Mouse (Mus musculus) G1E (cell line): Measurements from ENCODE around the gene Gm9844. TPM values are rescaled to one million over a fixed set of nuclear protein-coding genes. Genes with fewer than 3 reads are reported as not detected.

Source experiments
- ATAC-seq: 2 replicates; pipeline ENCODE4 v1.8.0; 2016; ENCODE audit warnings: mild to moderate bottlenecking; ENCODE audit not compliant: insufficient number of reproducible peaks, poor library complexity, low FRiP score, severe bottlenecking; ENCODE audit errors: extremely low read depth
- DNase-seq: peaks from one replicate; pipeline ENCODE4 v3.0.0; 2012; ENCODE audit warnings: low spot score
- H3K27me3 ChIP-seq: 2 replicates; pipeline ENCODE4 v1.6.1; 2012; ENCODE audit warnings: mild to moderate bottlenecking, low read length, inconsistent platforms; ENCODE audit not compliant: insufficient read depth
- H3K36me3 ChIP-seq: replicated peaks from 2 replicates; pipeline ENCODE3; 2012; ENCODE audit warnings: mild to moderate bottlenecking, inconsistent platforms
- H3K4me1 ChIP-seq: 2 replicates; pipeline ENCODE4 v1.6.1; 2012; ENCODE audit warnings: low read depth, low read length, inconsistent platforms, mixed read lengths; ENCODE audit not compliant: insufficient read depth
- H3K4me3 ChIP-seq: 2 replicates; pipeline ENCODE4 v1.5.1; 2012; ENCODE audit warnings: low read depth, mild to moderate bottlenecking, inconsistent platforms, low read length, moderate library complexity, mixed read lengths
- H3K9me3 ChIP-seq: replicated peaks from 2 replicates; pipeline ENCODE4 v1.6.1; 2012; ENCODE audit warnings: inconsistent platforms
- CTCF ChIP-seq: IDR thresholded peaks from 2 replicates; pipeline ENCODE4 v1.5.1; 2012; ENCODE audit warnings: low read depth, low read length, inconsistent platforms, mixed read lengths
- GATA1 ChIP-seq: IDR thresholded peaks from 2 replicates; pipeline ENCODE4 v1.6.1; 2012; ENCODE audit warnings: borderline replicate concordance, low read length, inconsistent platforms, mixed read lengths
- GATA2 ChIP-seq: IDR thresholded peaks from 2 replicates; pipeline ENCODE4 v1.6.1; 2012; ENCODE audit warnings: low read depth, low read length, inconsistent platforms, borderline replicate concordance
- POLR2AphosphoS5 ChIP-seq: IDR thresholded peaks from 2 replicates; pipeline ENCODE4 v1.6.1; 2012; ENCODE audit warnings: low read depth, low read length, inconsistent platforms; ENCODE audit not compliant: insufficient replicate concordance
- TAL1 ChIP-seq: conservative IDR thresholded peaks from 2 replicates; pipeline ENCODE4 v1.6.1; 2012; ENCODE audit warnings: low read depth, low read length, inconsistent platforms, mixed read lengths
- polyA plus RNA-seq: library from polyadenylated mRNA; stranded (reverse); fragments of >175 nt; gene quantifications from 2 replicates; pipeline ENCODE4 v1.2.3, GENCODE M21; 2012
- total RNA-seq, 2 experiments: library from RNA; stranded (forward) in 1 of 2; stranded (reverse) in 1 of 2; fragments of 200-1000 nt in 1 of 2; fragments of >200 nt in 1 of 2; fragmentation: Nextera tagmentation in 1 of 2; gene quantifications; 2 replicates each; pipeline ENCODE4 v1.2.3; 2014 to 2017

Gm9844 gene
- total and polyA plus RNA-seq, 3 experiments, result 1.3 TPM; not detected in 2

GRCm38 (mm10) chr7:24907211-24907748 is 45.3 kb downstream of the Gm9844 start:
- ATAC-seq (no peak), DNase-seq (no peak)
- no peak overlapping the region for H3K4me3 ChIP-seq
- no peaks in the 10 kb centered on the region for H3K9me3 ChIP-seq
- H3K4me1 ChIP-seq, result peaks cover 45% of the 10 kb centered on the region
- TF ChIP-seq CTCF (no peak), POLR2AphosphoS5 (no peak), TAL1 (no peak), GATA2 (no peak), GATA1 (no peak)
- H3K36me3 ChIP-seq, result peaks cover 72% of the 10 kb centered on the region
- no peaks in the 10 kb centered on the region for H3K27me3 ChIP-seq

Other genes starting within 250 kb of the Gm9844 start
- not detected in 2 replicates for gene Lypd3, start 225.7 kb upstream of the Gm9844 start, total RNA-seq (2014; fragmentation: Nextera tagmentation)
- 0.23 TPM in 1 of 2 replicates, not detected in the other for gene Lypd3, start 225.7 kb upstream of the Gm9844 start, total RNA-seq (2017)
- gene Lypd3, start 225.7 kb upstream of the Gm9844 start, polyA plus RNA-seq, result not detected in 2 replicates
- not detected in 2 replicates for gene Tex101, start 185.5 kb upstream of the Gm9844 start, total RNA-seq (2014; fragmentation: Nextera tagmentation)
- gene Tex101, start 185.5 kb upstream of the Gm9844 start, total RNA-seq (2017), result 0.16 TPM in 1 of 2 replicates, not detected in the other
- not detected in 2 replicates for gene Tex101, start 185.5 kb upstream of the Gm9844 start, polyA plus RNA-seq
- gene BC049730, start 153.0 kb upstream of the Gm9844 start, total RNA-seq (2014; fragmentation: Nextera tagmentation), result not detected in 2 replicates
- not detected in 2 replicates for gene BC049730, start 153.0 kb upstream of the Gm9844 start, total RNA-seq (2017)
- gene BC049730, start 153.0 kb upstream of the Gm9844 start, polyA plus RNA-seq, result not detected in 2 replicates
- not detected in 2 replicates for gene Gm4763, start 135.3 kb upstream of the Gm9844 start, total RNA-seq (2014; fragmentation: Nextera tagmentation)
- not detected in 2 replicates for gene Gm4763, start 135.3 kb upstream of the Gm9844 start, total RNA-seq (2017)
- not detected in 2 replicates for gene Gm4763, start 135.3 kb upstream of the Gm9844 start, polyA plus RNA-seq
- gene Cd177, start 101.9 kb upstream of the Gm9844 start, total RNA-seq (2014; fragmentation: Nextera tagmentation), result not detected in 2 replicates
- gene Cd177, start 101.9 kb upstream of the Gm9844 start, total RNA-seq (2017), result not detected in 2 replicates
- gene Cd177, start 101.9 kb upstream of the Gm9844 start, polyA plus RNA-seq, result 0.03 TPM in 1 of 2 replicates, not detected in the other
- gene Ceacam10, start 85.0 kb upstream of the Gm9844 start, total RNA-seq (2014; fragmentation: Nextera tagmentation), result not detected in 2 replicates
- 0.17 and 0.27 TPM in 2 replicates for gene Ceacam10, start 85.0 kb upstream of the Gm9844 start, total RNA-seq (2017)
- gene Ceacam10, start 85.0 kb upstream of the Gm9844 start, polyA plus RNA-seq, result not detected in 2 replicates
- not detected in 2 replicates for gene Lypd4, start 7.7 kb downstream of the Gm9844 start, total RNA-seq (2014; fragmentation: Nextera tagmentation)
- gene Lypd4, start 7.7 kb downstream of the Gm9844 start, total RNA-seq (2017), result 0.11 and 0.17 TPM in 2 replicates
- not detected in 2 replicates for gene Lypd4, start 7.7 kb downstream of the Gm9844 start, polyA plus RNA-seq
- gene Dmrtc2, start 7.8 kb downstream of the Gm9844 start, total RNA-seq (2014; fragmentation: Nextera tagmentation), result not detected in 2 replicates
- gene Dmrtc2, start 7.8 kb downstream of the Gm9844 start, total RNA-seq (2017), result not detected in 2 replicates
- gene Dmrtc2, start 7.8 kb downstream of the Gm9844 start, polyA plus RNA-seq, result not detected in 2 replicates
- 877 and 949 TPM in 2 replicates for gene Rps19, start 22.2 kb downstream of the Gm9844 start, total RNA-seq (2014; fragmentation: Nextera tagmentation)
- gene Rps19, start 22.2 kb downstream of the Gm9844 start, total RNA-seq (2017), result 1,262 and 1,401 TPM in 2 replicates
- gene Rps19, start 22.2 kb downstream of the Gm9844 start, polyA plus RNA-seq, result 2,998 and 3,499 TPM in 2 replicates
- not detected in 2 replicates for gene Cd79a, start 35.2 kb downstream of the Gm9844 start, total RNA-seq (2014; fragmentation: Nextera tagmentation)
- gene Cd79a, start 35.2 kb downstream of the Gm9844 start, total RNA-seq (2017), result 0.11 TPM in 1 of 2 replicates, not detected in the other
- 0.04 TPM in 1 of 2 replicates, not detected in the other for gene Cd79a, start 35.2 kb downstream of the Gm9844 start, polyA plus RNA-seq
- 97.4 and 107 TPM in 2 replicates for gene Arhgef1, start 40.7 kb downstream of the Gm9844 start, total RNA-seq (2014; fragmentation: Nextera tagmentation)
- gene Arhgef1, start 40.7 kb downstream of the Gm9844 start, total RNA-seq (2017), result 38.3 and 48.2 TPM in 2 replicates
- gene Arhgef1, start 40.7 kb downstream of the Gm9844 start, polyA plus RNA-seq, result 365 and 371 TPM in 2 replicates
- not detected in 2 replicates for gene Gm4881, start 82.3 kb downstream of the Gm9844 start, total RNA-seq (2014; fragmentation: Nextera tagmentation)
- not detected in 2 replicates for gene Gm4881, start 82.3 kb downstream of the Gm9844 start, total RNA-seq (2017)
- not detected in 2 replicates for gene Gm4881, start 82.3 kb downstream of the Gm9844 start, polyA plus RNA-seq
- gene Rabac1, start 110.5 kb downstream of the Gm9844 start, total RNA-seq (2014; fragmentation: Nextera tagmentation), result 11.7 and 17.3 TPM in 2 replicates
- 36.3 and 49.3 TPM in 2 replicates for gene Rabac1, start 110.5 kb downstream of the Gm9844 start, total RNA-seq (2017)
- gene Rabac1, start 110.5 kb downstream of the Gm9844 start, polyA plus RNA-seq, result 79.9 and 99.9 TPM in 2 replicates
- not detected in 2 replicates for gene Atp1a3, start 143.7 kb downstream of the Gm9844 start, total RNA-seq (2014; fragmentation: Nextera tagmentation)
- 0.06 and 0.11 TPM in 2 replicates for gene Atp1a3, start 143.7 kb downstream of the Gm9844 start, total RNA-seq (2017)
- 0.04 TPM in 1 of 2 replicates, not detected in the other for gene Atp1a3, start 143.7 kb downstream of the Gm9844 start, polyA plus RNA-seq
- gene Grik5, start 210.1 kb downstream of the Gm9844 start, total RNA-seq (2014; fragmentation: Nextera tagmentation), result 168 and 198 TPM in 2 replicates
- 75.9 and 91.3 TPM in 2 replicates for gene Grik5, start 210.1 kb downstream of the Gm9844 start, total RNA-seq (2017)
- 85.8 and 94.6 TPM in 2 replicates for gene Grik5, start 210.1 kb downstream of the Gm9844 start, polyA plus RNA-seq
- gene Zfp574, start 210.4 kb downstream of the Gm9844 start, total RNA-seq (2014; fragmentation: Nextera tagmentation), result 31.5 and 31.7 TPM in 2 replicates
- 14.8 and 15.4 TPM in 2 replicates for gene Zfp574, start 210.4 kb downstream of the Gm9844 start, total RNA-seq (2017)
- gene Zfp574, start 210.4 kb downstream of the Gm9844 start, polyA plus RNA-seq, result 66.3 and 69.0 TPM in 2 replicates